21 mouse cellular contexts compared by ENCODE assay signal in genomic region chr10:8898099-8898777, GRCm38 (mm10). TPM values are rescaled to one million over a fixed set of nuclear protein-coding genes. Genes with fewer than 3 reads are reported as not detected.
DNase-seq lines count a peak whose midpoint lies in the region; ATAC-seq lines count a peak whose summit lies in the region.
"Had no signal": no experiment of that assay in that cellular context is flagged by ENCODE, and none has a peak within 500 bp of the region (broad histone marks: within the 10 kb centered on the region; RNA-seq: fewer than 3 reads in every experiment).

No protein-coding gene starts in this region.

- no peak overlapping the region for H3K9ac ChIP-seq in intestine, embryonic 14.5 days (ENCODE audit: low read length)
- no peak overlapping the region for H3K9ac ChIP-seq in intestine, embryonic 16.5 days (ENCODE audit: low read depth, low read length)
- H3K9ac ChIP-seq in embryonic facial prominence, embryonic 12.5 days, result no peak overlapping the region; the same call in 1 of the 2 replicates
- H3K9ac ChIP-seq: kidney, embryonic 15.5 days; liver, embryonic 14.5 days; midbrain, embryonic 15.5 days had no signal

- no peaks in the 10 kb centered on the region for H3K27me3 ChIP-seq in intestine, embryonic 14.5 days (replicated peaks; ENCODE audit: control insufficient read depth, insufficient read depth, low read length)
- no peaks in the 10 kb centered on the region for H3K27me3 ChIP-seq in intestine, embryonic 16.5 days (replicated peaks; ENCODE audit: control insufficient read depth, insufficient read depth, low read length)
- H3K27me3 ChIP-seq in embryonic facial prominence, embryonic 12.5 days, result no peaks in the 10 kb centered on the region
- H3K27me3 ChIP-seq: kidney, embryonic 15.5 days; midbrain, embryonic 15.5 days; Patski had no signal

- DNase-seq in embryo, embryonic 11 days, result peak; percentile 16
- DNase-seq in embryo, embryonic 10.5 days (ENCODE audit: low spot score), result no peak
- DNase-seq in intestine, embryonic 14.5 days (ENCODE audit: low spot score), result no peak
- no peak for DNase-seq in left cerebral cortex, postnatal 14 days (ENCODE audit: low spot score in 2 of 2)
- DNase-seq in right cerebral cortex, postnatal 36 days (ENCODE audit: low spot score in 2 of 2), result no peak
- DNase-seq: adrenal gland, postnatal 10 days; cerebellum, adult 11-12 months; cerebellum, postnatal 14 days; left cerebral cortex, postnatal 4 days; right cerebral cortex, postnatal 4 days; thymus, adult 2 months had no signal

- no peak for ATAC-seq in intestine, embryonic 14.5 days (replicated peaks; ENCODE audit: low FRiP score, low TSS enrichment, low read depth)
- no peak for ATAC-seq in intestine, embryonic 16.5 days
- ATAC-seq in embryonic facial prominence, embryonic 12.5 days (ENCODE audit: insufficient number of reproducible peaks, insufficient read depth, low FRiP score, low TSS enrichment), result no peak
- 0 out of 2 replicates have a peak, but pooled peaks have one; percentile 40 for ATAC-seq in megakaryocyte, adult 5-6 weeks (ENCODE audit: poor library complexity, severe bottlenecking)
- ATAC-seq: forebrain, embryonic 16.5 days; midbrain, embryonic 15.5 days; Patski had no signal

- H3K4me2 ChIP-seq in intestine, embryonic 14.5 days (ENCODE audit: low read length), result no peak overlapping the region
- H3K4me2 ChIP-seq in intestine, embryonic 16.5 days (ENCODE audit: low read depth, low read length), result no peak overlapping the region
- H3K4me2 ChIP-seq in embryonic facial prominence, embryonic 12.5 days (replicated peaks), result no peak overlapping the region
- H3K4me2 ChIP-seq: kidney, embryonic 15.5 days; midbrain, embryonic 15.5 days had no signal

- intact Hi-C loops in left cerebral cortex, postnatal 14 days (cut with DNase I), result no loop called here

- H3K36me3 ChIP-seq in intestine, embryonic 14.5 days (ENCODE audit: control insufficient read depth, insufficient read depth, low read length), result no peaks in the 10 kb centered on the region
- H3K36me3 ChIP-seq in intestine, embryonic 16.5 days (ENCODE audit: control insufficient read depth, insufficient read depth, low read length), result no peaks in the 10 kb centered on the region
- no peaks in the 10 kb centered on the region for H3K36me3 ChIP-seq in embryonic facial prominence, embryonic 12.5 days
- H3K36me3 ChIP-seq: heart, embryonic 10.5 days; kidney, embryonic 15.5 days; midbrain, embryonic 15.5 days had no signal

- WGBS in intestine, embryonic 14.5 days, result 67% methylated on average over 5 of the region's 5 CpGs
- WGBS in intestine, embryonic 16.5 days, result 77% methylated on average over 5 of the region's 5 CpGs
- 32% methylated on average over 5 of the region's 5 CpGs for WGBS in embryonic facial prominence, embryonic 12.5 days

- H3K4me3 ChIP-seq in intestine, embryonic 14.5 days (ENCODE audit: low read depth, low read length), result no peak overlapping the region
- H3K4me3 ChIP-seq in intestine, embryonic 16.5 days (ENCODE audit: low read length), result no peak overlapping the region
- H3K4me3 ChIP-seq in embryonic facial prominence, embryonic 12.5 days, result no peak overlapping the region
- H3K4me3 ChIP-seq: heart, embryonic 10.5 days; kidney, embryonic 15.5 days; megakaryocyte, embryonic 14.5 days; midbrain, embryonic 15.5 days had no signal

- 0 out of 2 replicates have a peak overlapping the region, but pooled peaks have one; percentile 16 for H3K27ac ChIP-seq in intestine, embryonic 14.5 days (ENCODE audit: low read depth)
- H3K27ac ChIP-seq in intestine, embryonic 16.5 days (ENCODE audit: low read length), result no peak overlapping the region
- 0 out of 2 replicates have a peak overlapping the region, but pooled peaks have one; percentile 17 for H3K27ac ChIP-seq in embryonic facial prominence, embryonic 12.5 days
- H3K27ac ChIP-seq: heart, embryonic 10.5 days; kidney, embryonic 15.5 days; liver, embryonic 14.5 days; midbrain, embryonic 15.5 days had no signal

- H3K9me3 ChIP-seq in intestine, embryonic 14.5 days (ENCODE audit: control insufficient read depth, low read length), result no peaks in the 10 kb centered on the region
- H3K9me3 ChIP-seq in intestine, embryonic 16.5 days (ENCODE audit: control insufficient read depth, low read length), result peaks cover 4% of the 10 kb centered on the region; the same call in 1 of the 2 replicates
- no peaks in the 10 kb centered on the region for H3K9me3 ChIP-seq in embryonic facial prominence, embryonic 12.5 days
- H3K9me3 ChIP-seq: heart, embryonic 10.5 days; kidney, embryonic 15.5 days; midbrain, embryonic 15.5 days had no signal

- peaks cover 2% of the 10 kb centered on the region; the same call in 1 of the 2 replicates for H3K4me1 ChIP-seq in intestine, embryonic 14.5 days (replicated peaks; ENCODE audit: control insufficient read depth, insufficient read depth, low read length)
- peaks cover 3% of the 10 kb centered on the region; the same call in 1 of the 2 replicates for H3K4me1 ChIP-seq in intestine, embryonic 16.5 days (ENCODE audit: control insufficient read depth, insufficient read depth, low read length)
- H3K4me1 ChIP-seq in embryonic facial prominence, embryonic 12.5 days, result peaks cover 10% of the 10 kb centered on the region; the same call in 1 of the 2 replicates
- H3K4me1 ChIP-seq: megakaryocyte, embryonic 14.5 days; midbrain, embryonic 15.5 days had no signal

RNA-seq across cellular contexts. Expression of gene Sash1, which starts 12.4 kb away (rescaled TPM):
- polyA plus RNA-seq in intestine, embryonic 14.5 days (2014; fragmentation: Nextera tagmentation; extraction: Ambion mirVana), result 6.5 and 6.9 TPM in 2 replicates
- polyA plus RNA-seq in intestine, embryonic 16.5 days (2015; fragmentation: Nextera tagmentation; extraction: Ambion mirVana), result 2.3 and 2.8 TPM in 2 replicates
- 6.5 and 7.9 TPM in 2 replicates for polyA plus RNA-seq in embryonic facial prominence, embryonic 12.5 days (2016; fragmentation: Nextera tagmentation; extraction: Ambion mirVana)
- total RNA-seq in megakaryocyte, adult 5-6 weeks (2015), result 5.6 and 6.3 TPM in 2 replicates
- 4.1 and 5.3 TPM in 2 replicates for total RNA-seq in megakaryocyte, adult 5-6 weeks (2017)
- total RNA-seq in left cerebral cortex, postnatal 14 days (2021), result 10 to 100 TPM; 60.0 to 64.3 TPM
